Mouse (Mus musculus) adrenal gland, postnatal 14 days (tissue): ENCODE results near the gene Rcor2. TPM values are rescaled to one million over a fixed set of nuclear protein-coding genes. Genes with fewer than 3 reads are reported as not detected.

Experiments
- DNase-seq: peaks from one replicate; pipeline ENCODE4 v3.0.0; 2021; ENCODE audit warnings: mixed read lengths
- total RNA-seq: library from RNA; stranded (reverse); gene quantifications from 2 replicates; pipeline ENCODE4 v1.2.3, GENCODE M21; 2021

Rcor2 gene
- total RNA-seq, 1 experiment from 2014 or later: 3.4 TPM

DNA sequence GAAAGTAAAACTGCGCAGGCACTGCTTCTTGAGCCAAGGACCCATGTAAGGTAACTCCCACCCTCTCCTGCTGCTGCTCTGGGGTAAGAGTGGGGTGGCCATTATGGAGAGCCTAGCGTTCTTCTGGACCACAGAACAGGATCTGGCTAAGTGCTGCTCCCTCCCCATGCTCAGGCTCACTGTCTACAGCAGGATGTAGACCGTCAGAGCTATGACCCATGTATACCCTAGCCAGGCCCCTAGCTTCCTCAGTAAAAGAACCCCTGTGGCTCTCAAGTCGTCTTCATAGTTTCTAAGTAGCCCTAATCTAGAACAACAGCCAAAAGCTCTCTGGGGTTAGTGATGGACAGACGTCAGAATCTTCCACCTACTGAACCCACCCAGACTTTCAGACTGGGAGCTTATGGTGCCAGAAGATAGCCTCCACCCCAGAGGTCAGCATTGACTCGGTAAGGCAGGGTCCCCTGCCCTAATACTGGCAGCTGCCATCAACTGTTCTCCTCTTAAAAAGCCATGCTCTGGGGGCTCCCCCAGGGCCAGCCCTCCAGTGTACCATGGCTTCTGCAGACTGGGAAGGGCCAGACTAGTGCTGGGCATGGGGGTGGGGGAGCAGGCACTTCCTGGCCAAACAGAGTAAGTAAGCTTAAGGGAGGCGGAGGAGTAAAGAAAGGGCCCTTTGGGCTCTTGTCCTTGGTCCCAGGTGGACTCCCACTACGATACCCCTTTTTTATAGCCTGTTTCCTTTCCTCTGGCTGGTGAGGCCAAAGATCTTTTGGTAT is 27.2 kb downstream of the Rcor2 start:
- DNase-seq: peak; percentile 30

DNA sequence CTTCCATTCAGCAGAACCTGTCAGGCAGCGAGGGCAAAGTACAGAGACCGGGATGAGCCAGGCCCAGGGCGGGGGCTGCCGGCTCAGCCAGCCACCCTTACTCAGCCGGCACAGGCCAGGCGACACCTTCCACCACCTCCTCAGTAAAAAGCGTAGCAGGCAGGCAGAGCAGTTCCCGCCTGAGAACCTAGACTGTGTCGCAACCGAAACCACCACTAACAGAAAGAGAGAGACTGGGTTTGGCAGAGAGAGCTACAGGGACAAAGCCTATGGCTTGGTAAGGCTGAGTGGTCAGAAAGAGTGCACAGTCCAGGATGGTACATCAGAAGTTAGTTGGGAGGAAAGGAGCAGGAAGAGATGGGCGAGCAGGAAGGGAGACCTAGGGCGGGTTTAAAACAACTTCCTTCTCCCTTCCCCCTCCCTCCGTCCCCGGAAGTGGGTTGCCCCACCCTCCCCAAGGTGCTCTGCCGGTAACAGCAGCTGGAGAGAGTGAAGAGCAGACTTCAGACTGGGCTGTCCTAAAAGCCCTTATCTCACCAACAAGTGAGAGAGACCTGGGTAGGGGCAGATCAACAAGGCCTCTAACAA is 28.0 kb downstream of the Rcor2 start:
- peak; percentile 67 for DNase-seq

DNA sequence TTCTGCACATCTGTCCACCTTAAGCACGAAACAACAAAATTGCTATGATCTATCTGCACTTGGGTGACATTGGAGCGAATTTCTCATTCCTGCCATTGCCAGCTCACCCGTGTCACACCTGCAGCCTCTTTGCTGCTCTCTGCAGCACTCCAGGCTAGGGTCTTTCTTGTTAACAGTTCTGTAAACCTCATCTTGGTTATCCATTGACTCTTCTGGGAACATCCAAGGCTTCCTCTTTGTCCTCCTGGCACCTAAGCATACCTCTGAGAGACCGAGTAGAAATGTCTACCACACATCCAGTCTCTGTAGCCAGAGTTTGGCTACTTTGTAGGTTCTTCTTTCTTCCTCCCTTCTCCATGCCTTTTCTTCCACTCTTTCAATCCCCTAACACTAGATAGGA is 28.8 kb downstream of the Rcor2 start:
- DNase-seq: no peak

DNA sequence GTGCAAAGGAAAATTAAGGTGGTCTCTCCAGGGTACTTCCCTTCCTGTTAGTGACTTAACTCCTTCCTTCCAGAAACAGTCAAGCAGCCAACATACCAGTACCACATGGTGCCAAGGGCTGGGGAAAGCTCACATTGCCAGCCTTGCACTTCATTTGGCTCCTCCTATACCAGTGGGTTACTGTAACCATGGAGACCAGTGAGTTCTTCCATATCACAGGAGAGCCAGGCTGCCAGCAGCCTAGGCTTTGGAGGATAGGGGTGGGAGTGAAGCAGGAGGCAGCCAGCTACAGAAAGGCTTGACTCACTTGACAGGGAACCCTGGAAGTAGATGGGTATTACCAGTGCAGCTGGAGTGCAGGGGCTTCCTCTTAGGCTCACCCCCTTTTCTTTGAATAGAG is 31.9 kb downstream of the Rcor2 start:
- DNase-seq: no peak

DNA sequence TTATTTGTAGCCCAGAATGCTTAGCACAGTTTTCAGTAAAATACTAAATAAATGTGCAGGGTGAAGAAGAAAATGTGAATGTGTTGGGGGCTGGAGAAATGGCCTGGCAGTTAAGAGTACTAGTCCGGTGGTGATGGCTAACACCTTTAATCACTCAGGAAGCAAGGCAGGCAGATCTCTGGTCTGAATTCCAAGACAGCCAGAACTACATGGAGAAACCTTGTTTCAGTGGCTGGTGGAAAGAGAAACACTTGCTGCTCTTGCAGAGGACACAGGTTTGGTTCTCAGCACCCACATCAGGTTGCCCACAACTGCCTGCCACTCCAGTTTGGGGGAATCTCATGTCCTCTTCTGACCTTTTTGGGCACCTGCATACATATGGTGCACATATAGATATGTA is 33.0 kb downstream of the Rcor2 start:
- DNase-seq: no peak

DNA sequence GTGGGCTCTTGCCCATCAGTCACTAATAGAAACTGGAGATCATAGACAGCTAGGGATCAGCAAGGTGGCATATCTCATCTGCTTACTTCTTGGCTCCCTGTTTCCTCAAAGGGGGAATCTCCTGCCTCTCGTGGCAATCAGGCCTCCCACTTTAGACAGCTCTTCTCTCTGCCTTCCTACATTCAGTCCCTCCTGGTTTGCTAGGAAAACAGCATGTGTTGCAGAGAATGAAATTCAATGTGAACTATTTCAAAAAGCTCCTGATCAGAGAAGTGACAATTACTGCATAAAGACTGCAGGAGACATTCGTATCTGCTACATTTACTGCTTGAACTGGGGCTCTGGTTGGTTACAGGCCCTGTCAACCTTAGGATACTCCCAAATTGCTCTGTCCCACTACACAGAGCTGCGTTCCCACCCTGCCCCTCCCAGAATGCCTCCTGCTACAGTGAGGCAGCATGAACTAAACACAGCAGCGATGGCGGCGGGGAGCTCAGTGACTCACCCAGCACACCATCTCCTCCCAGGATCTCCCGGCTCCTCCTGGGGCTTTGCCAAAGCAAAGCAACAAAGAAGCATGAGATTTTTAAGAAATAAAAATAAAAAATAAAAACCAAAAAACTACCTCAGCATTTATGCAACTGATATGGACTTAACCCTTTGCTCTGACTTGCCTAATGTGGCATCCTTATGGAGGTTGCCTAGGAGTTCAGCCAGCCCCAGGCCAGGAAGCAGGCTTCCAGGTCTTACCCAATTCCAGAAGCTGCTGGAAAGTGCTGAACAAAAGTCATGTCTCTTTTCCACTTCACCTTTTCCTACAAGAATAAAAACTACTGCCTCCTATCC is 34.7 kb downstream of the Rcor2 start:
- peak; percentile 71 for DNase-seq

DNA sequence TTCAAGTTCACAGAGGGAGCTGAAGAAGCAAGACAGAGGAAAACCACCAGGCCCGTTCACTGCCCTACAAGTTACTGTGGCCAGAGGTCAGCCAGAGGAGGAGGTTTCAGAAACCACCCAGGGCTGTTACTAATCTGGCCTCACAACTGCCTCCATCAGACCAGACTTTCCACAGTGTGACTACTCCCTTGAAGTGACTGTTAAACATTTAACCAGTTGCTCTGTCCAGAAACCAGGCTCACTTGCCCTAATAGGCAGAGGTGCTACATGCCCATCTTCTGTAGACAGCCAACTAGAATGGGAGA is 35.3 kb downstream of the Rcor2 start:
- no peak for DNase-seq

DNA sequence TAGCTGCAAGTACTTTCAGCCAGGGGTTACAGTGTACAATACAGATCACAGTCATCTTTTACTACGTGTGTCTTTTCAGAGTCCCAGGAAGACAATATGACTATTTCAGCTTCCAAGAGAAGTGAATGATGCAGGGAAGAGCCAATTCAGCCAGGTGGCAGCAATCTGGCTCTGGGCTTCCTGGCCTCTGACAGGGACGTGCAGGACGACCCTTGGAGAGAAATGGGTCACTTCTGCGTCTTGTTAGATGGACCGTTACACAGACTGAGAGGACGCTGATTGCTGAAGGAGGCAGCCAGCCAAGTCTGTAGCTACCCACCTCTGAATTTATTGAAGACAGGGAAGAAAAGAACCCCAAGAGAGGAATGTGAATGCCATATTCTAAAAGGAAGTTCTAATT is 36.7 kb downstream of the Rcor2 start:
- no peak for DNase-seq

DNA sequence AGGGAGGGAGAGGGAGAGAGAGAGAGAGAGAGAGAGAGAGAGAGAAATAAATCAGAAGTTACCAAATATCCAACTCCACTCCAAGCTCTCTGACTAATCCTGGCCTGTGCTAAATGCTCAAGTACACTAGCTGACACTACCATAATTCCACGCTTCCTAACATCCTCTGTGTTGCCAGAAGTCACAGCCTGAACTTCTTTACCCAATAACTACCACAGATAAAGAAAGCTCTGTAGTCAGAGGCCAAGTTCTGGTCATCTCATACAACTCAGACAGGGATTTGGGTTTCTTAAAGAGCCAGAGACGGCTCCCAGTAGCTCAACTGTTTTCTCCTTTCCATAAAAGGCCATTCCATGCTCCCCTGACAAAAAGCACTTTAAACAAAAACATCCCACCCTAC is 37.7 kb downstream of the Rcor2 start:
- DNase-seq: no peak

DNA sequence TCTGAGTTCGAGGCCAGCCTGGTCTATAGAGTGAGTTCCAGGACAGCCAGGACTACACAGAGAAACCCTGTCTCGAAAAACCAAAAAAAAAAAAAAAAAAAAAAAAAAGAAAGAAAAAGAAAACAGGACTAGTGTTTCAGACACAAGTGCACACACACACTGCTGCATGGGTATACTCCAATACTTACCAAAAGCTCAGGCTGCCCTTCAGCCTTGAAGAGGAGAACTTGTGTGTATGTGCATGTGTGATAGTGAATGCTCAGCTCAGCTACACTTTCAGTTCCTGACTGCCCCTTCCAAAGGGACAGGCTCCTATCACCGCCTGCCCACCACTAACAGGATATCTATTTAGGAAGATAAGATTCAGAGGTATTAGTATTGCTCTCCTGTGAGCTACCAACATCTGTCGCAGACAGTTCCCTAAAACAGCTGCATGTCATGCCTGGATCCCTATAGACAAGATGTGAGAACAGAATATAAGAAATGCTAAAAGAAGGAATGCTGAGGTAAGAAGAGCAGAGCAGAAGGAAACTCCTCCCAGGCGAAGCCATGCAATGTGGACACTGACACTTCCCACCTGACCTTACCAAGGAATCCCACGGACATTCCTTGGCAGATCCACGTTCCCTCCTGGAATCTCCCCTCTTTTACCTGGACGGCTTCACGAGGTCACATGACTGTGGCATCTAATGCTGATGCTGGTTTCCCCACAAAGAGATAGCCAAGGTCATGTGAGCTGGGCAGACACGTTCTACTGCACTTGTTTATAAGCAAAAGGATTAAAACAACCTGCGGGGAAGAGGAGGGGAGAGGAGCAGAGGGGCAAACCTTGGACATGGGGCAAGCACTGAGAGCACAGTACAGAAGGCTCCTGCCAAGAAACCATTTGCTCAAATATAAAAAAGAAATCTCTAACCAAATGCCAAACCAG is 38.5 kb downstream of the Rcor2 start:
- DNase-seq: no peak

DNA sequence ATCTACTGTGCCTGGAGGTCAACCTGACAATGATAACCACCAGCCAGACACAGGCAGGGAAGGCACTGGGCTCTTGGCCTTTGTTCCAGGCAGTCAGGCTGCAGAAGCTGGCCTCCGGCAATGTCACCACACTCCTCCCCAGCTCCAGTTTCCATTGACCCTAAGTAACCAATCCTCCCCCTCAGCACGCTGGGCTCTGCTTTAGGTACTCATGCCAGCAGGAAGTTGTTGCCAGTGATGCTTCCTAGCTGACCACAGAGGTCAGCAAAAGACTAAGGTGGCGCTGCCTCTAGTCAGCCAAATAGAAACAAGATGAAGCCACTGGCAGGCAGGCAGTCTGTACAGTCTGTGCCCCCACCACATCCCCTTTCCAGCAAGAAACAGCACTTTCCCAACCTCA is 39.8 kb downstream of the Rcor2 start:
- peak; percentile 58 for DNase-seq

DNA sequence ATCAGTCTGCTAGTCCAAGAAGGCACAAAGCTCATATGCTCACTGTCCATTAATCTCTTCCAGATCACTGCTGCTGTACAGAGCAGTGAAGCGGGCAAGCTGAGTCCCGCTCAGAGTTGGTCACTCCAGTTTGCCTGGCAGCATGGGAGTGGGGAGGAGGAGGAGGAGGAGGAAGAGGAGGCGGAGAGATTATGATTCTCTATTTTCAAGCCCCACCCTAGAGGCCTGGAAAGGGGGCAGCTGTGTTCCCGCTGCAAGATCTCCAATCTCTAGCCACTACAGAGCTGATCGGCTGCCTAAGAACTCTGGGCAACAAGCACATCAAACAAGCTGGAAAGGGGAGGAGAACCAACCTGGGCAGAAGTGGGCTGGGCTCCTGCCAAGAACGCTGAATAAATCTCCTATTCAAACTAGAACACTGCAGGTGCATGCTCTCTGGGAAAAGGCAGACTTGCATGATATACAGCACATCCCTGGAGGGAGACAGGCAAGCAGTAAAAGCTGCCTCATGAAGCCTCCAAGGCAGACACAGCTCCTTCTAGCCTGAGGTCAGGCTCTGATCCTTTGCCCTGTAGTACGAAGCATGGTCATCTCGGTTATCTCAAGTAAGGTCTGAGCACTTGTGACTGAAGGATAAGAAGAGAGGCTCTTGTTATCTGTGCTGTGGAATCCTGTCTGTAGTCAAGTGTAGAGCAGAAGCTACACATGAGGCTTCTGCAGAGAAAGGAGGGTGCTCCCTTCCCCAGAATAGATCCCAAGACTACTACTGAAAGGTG is 41.1 kb downstream of the Rcor2 start:
- peak; percentile 34 for DNase-seq

DNA sequence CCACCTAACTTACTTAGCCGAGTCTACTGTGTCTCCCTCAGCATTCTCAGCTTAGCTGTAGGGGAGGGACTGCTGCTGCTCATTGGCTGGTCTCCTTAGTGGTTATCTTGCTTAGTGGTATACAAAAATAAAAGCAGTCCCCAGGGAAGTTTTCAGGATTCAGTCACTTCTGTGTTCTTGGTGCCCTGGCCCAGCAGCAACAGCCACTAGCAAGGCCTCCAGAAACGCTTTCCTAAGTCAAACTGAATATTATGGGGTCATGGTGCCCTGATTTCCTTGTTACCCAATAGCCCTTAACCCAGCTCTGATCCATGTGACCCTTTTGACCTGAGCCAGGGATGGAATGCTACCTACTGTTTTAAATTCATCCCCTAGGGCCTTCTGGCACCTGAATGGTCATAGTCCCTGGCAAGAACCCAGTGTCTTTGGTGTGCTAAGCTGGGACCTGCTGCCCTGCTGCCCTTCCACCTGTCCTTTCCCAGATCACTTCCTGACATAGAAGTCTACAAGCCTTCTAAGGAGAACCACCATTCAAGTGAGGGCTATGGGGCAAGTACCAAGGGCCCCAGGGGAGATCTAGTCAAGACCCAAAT is 42.7 kb downstream of the Rcor2 start:
- DNase-seq: peak; percentile 36

DNA sequence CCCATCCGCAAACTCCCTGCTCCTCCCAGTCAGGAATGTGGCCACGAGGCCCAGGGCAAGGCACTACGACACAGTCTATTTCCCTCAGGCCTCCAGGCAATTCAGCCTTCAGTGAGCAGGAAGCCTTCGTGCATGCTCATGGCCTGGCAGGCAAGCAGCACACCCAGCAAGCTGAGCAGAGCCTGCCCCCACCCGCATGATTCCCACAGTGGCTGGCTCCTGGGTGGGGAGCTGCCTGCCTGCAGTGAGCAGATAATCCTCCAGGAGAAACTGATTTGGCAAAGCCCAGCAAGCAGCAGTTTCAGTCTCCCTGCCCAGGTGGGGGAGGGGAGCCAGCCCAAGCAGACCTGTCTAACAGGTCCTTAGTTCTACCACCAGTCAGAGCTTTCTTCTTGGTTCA is 43.6 kb downstream of the Rcor2 start:
- DNase-seq: peak; percentile 70

DNA sequence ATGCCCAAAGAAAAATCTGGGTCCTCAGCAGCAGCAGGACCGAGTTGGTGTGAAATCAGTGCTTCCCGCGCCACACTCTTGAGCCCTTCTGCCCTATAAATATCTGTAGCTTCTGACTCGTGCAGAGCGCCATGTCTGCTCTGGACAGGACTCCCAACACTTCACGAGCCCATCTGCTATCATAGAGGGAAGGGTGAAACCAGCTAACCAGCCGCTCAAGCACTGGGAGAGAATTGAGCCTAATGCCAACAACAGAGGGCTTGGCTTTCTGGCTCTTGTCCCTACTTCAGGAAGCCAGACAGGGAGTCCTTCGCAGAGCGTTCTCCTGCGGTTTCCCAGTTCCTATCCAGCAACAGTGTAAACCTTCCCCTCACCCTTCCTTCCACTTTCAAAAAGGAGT is 44.2 kb downstream of the Rcor2 start:
- DNase-seq: peak; percentile 40

DNA sequence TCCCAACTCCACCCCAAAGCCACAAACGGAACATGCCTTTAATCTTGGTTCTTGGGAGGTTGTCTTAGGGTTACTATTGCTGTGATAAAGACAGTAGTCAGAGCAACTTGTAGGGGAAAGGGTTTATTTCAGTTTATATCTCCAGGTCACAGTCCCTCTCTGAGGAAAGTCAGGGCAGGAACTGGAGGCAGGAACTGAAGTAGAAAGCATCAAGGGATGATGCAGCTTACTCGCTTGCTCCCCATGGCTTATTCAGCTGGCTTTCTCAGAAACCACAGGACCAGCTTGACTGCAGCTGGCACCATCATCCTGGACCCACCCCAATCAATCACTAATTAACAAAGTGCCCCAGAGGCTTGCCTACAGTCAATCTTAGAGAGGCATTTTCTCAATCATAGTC is 46.5 kb downstream of the Rcor2 start:
- DNase-seq: no peak

DNA sequence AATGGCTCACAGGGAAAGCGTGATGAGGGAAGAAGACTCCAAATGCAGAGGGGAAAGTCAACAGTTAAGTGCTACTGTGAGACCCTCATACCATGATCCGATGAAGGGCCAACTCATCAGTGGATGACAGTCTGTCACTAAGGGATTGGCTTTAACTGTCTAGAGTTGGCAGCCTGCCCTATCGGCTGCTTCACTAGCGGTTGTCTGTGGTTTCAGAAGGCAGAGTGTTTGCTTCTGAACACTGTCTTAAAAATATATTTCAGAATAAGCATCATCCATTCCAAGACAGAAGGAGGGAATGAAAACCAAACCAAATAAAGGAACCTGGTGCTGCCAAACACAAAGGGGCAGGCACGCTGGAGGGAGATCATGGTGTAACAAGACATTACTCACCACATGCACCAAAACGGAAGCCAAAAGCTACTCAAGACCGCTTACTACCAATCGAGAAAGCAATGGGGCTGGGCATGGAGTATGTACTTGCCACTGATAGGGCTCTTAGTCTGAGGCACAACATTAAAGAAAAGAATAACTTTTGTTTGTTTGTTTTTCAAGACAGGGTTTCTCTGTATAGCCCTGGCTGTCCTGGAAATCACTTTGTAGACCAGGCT is 48.0 kb downstream of the Rcor2 start:
- peak; percentile 42 for DNase-seq

DNA sequence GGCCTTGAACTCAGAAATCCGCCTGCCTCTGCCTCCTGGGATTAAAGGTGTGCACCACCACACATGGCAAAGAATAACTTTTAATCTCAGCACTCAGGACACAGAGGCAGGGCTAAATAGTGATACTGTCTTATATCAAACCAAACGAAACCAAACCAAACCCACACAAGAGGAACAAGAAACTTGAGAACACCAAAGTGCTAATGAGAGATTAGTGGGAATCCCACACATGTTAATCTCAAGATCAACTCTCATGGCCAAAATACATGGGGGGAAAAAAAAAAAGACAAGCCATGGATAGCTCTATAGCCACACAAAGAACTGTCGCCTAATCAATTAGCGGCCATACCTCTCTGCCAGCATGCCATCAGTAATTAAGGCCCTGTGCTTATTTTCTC is 48.5 kb downstream of the Rcor2 start:
- no peak for DNase-seq

DNA sequence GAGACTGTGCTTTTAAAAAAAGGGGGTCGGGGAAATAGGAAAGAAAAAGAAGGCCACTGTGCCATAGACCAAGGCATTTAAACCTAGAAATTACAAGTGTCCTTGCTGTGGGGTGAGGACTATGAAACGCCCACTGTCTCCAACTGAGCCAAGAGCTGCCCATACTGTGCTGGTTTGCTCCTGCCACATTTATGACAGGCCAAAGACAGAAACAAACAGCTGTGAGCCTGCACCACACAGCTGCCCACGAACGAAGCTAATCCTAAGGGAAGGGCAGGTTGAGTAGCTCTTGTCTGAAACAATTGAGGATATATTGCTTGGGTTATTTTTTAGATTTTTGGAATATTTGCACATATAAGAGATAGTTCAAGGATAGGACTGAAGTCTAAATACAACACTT is 49.7 kb downstream of the Rcor2 start:
- no peak for DNase-seq

DNA sequence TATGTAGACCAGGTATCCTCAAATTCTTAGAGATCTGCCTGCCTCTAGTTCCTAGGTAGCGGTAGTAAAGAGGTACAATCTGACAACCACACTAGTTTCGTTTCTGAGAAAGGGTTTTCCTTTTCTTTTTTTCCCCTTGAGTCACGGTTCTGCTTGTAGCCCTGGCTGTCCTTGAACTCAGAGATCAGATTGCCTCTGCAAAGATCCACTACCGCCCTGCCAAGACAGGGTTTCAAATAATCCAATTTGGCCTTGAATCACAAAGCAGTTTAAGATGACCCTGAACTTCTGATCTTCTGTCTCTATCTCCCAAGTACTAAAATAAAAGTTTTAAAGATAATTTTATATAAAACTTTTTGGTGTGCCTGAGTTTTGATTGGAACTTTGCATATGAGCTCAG is 50.6 kb downstream of the Rcor2 start:
- peak; percentile 39 for DNase-seq

DNA sequence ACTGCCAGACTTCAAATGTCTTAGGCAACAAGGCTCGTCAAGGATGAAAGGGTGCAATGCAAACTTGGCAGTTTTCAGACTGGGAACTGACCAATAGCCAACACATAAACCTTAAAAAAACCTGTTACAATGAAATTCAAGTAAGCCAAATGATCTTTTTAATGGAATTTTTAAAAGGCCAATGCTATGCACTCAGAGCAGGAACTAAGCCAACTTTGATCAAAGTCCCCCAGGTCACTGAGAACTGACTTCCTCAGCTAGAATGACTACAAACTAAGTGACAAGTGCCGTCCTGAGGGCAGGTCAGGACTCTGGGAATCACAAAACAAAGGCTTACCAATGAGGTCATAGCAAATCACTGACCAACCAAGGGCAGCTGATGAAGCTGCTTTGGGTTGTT is 53.1 kb downstream of the Rcor2 start:
- peak; percentile 25 for DNase-seq
